Mouse (Mus musculus): ENCODE data around the gene Herc3.
"Not testable (repeated sequence)": the region's sequence is repeated elsewhere in the genome, so short reads cannot be mapped to it uniquely, and the experiment has no call there.

DNA sequence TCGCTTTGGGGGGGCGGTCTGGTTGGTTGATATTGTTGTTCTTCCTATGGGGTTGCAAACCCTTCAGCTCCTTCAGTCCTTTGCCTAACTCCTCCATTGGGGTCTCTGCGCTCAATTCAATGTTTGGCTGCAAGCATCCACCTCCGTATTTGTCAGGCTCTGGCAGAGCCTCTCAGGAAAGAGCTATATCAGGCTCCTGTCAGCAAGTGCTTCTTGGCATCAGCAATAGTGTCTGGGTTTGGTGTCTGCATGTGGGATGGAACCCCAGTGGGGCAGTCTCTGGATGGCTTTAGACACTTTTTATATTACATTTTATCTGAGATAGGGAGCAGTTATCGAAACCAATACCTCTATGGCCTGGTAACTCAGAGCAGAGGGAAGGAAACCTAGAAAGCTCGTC, 36.6 kb downstream of the Herc3 start:
- TF ChIP-seq POLR2A, CTCF (IDR thresholded peaks at IDR 0.05; ENCODE audit: insufficient read depth, low read depth, low read length): not testable (repeated sequence)
